Mouse (Mus musculus) ES-E14 (cell line): ENCODE data around the gene 5730596B20Rik. TPM values are rescaled to one million over a fixed set of nuclear protein-coding genes. Genes with fewer than 3 reads are reported as not detected.

ENCODE experiments used
- DNase-seq: peaks from one replicate; pipeline ENCODE4 v3.0.0-alpha.2; 2013; ENCODE audit warnings: low read depth, low spot score
- H3K27ac ChIP-seq: 2 replicates; pipeline ENCODE4 v1.5.1; 2012; ENCODE audit warnings: low read depth, mild to moderate bottlenecking, low read length, moderate library complexity, mixed read lengths; ENCODE audit not compliant: poor library complexity, insufficient read depth, severe bottlenecking
- H3K36me3 ChIP-seq: 2 replicates; pipeline ENCODE4 v1.6.1; 2012; ENCODE audit warnings: mild to moderate bottlenecking, low read length, moderate library complexity, mixed read lengths; ENCODE audit not compliant: control insufficient read depth, poor library complexity, insufficient read depth, severe bottlenecking
- H3K4me1 ChIP-seq, 2 experiments: fragments of 150-350 bp in 1 of 2; sonication (generic) in 1 of 2; 2 replicates each; pipeline ENCODE4 v1.6.1; 2012; ENCODE audit warnings: low read length in 2 of 2, mild to moderate bottlenecking in 1 of 2, mixed read lengths in 1 of 2; ENCODE audit not compliant: control insufficient read depth in 2 of 2, insufficient read depth in 2 of 2, poor library complexity in 1 of 2
- H3K4me3 ChIP-seq, 2 experiments: fragments of 150-350 bp in 1 of 2; sonication (generic) in 1 of 2; 2 replicates each; pipeline ENCODE4 v1.5.1; 2012; ENCODE audit warnings: low read length in 2 of 2, low read depth in 1 of 2, mild to moderate bottlenecking in 1 of 2, mixed read lengths in 1 of 2; ENCODE audit not compliant: insufficient read depth in 1 of 2, poor library complexity in 1 of 2, severe bottlenecking in 1 of 2
- H3K9ac ChIP-seq: 2 replicates; pipeline ENCODE4 v1.6.1; 2012; ENCODE audit warnings: low read depth, mild to moderate bottlenecking, low read length, mixed read lengths; ENCODE audit not compliant: poor library complexity, insufficient read depth, severe bottlenecking
- H3K9me3 ChIP-seq: fragments of 150-350 bp; sonication (generic); 2 replicates; pipeline ENCODE4 v1.6.1; 2012; ENCODE audit warnings: low read depth, mild to moderate bottlenecking, low read length; ENCODE audit not compliant: control insufficient read depth, insufficient read depth
- CHD2 ChIP-seq: IDR thresholded peaks from 2 replicates; pipeline ENCODE4 v1.6.1; 2014; ENCODE audit warnings: mild to moderate bottlenecking, low read depth, low read length, inconsistent platforms
- HCFC1 ChIP-seq: IDR thresholded peaks from 2 replicates; pipeline ENCODE4 v1.6.1; 2012; ENCODE audit warnings: low read length, inconsistent platforms, borderline replicate concordance; ENCODE audit not compliant: insufficient read depth
- MAFK ChIP-seq: IDR thresholded peaks from 2 replicates; pipeline ENCODE4 v1.6.1; 2014; ENCODE audit warnings: mild to moderate bottlenecking, low read depth, low read length, inconsistent platforms; ENCODE audit not compliant: insufficient read depth
- ZC3H11A ChIP-seq: IDR thresholded peaks from 2 replicates; pipeline ENCODE4 v1.6.1; 2012; ENCODE audit warnings: low read depth, mild to moderate bottlenecking, inconsistent platforms, low read length, borderline replicate concordance
- ZNF384 ChIP-seq: IDR thresholded peaks from 2 replicates; pipeline ENCODE4 v1.6.1; 2012; ENCODE audit warnings: low read depth, low read length, inconsistent platforms
- in situ Hi-C, 2 experiments: fragments of 600-800 bp; cut with MboI; formaldehyde crosslinking; loops; one replicate each; pipeline ENCODE4 v1.15.1; 2025; ENCODE audit warnings: low sequenced_read_pairs in 2 of 2, inconsistent platforms in 1 of 2; ENCODE audit not compliant: unreplicated experiment in 2 of 2
- total RNA-seq: library from RNA; depleted of rRNA; stranded (reverse); fragments of 300-350 nt; gene quantifications from 2 replicates; pipeline ENCODE4 v1.2.3, GENCODE M21; 2012

The 5730596B20Rik gene
- total RNA-seq, 1 experiment = 0.18 TPM

DNA sequence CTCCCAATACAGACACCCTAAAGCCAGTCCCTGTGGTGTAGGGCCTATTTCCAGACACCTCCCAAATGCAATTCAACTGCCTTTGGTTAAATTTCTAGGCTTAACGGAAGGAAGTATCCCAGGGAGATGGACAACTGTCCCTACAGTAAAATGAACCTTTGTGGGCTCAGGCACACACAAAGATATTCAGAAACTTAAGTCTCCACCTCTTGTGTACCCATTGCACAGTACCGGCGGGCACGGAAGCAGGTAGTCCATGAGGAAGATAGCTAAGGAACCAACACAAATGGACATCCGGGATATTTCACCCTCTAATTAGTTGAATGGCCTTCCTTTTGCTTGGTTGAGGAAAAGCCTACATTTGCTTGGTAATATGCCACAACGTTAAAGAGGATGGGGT, 907 bp upstream of the 5730596B20Rik start:
- no peak overlapping the region for H3K9ac ChIP-seq
- H3K4me3 ChIP-seq = no peak overlapping the region
- H3K9me3 ChIP-seq = no peaks in the 10 kb centered on the region
- no peaks in the 10 kb centered on the region for H3K36me3 ChIP-seq
- H3K27ac ChIP-seq = no peak overlapping the region
- H3K4me1 ChIP-seq = peaks cover 0 to 2% of the 10 kb centered on the region in 2 experiments; a peak in 2 of 4 replicates
- TF ChIP-seq ZC3H11A (no peak), CHD2 (no peak), HCFC1 (no peak), ZNF384 (no peak), MAFK (no peak)
- in situ Hi-C loops = loop anchor here in 1 of 2 experiments (10.0 kb wide), 1 partner anchor 138 kb away; the partner anchor contains the start of gene Evx1
- no peak for DNase-seq

DNA sequence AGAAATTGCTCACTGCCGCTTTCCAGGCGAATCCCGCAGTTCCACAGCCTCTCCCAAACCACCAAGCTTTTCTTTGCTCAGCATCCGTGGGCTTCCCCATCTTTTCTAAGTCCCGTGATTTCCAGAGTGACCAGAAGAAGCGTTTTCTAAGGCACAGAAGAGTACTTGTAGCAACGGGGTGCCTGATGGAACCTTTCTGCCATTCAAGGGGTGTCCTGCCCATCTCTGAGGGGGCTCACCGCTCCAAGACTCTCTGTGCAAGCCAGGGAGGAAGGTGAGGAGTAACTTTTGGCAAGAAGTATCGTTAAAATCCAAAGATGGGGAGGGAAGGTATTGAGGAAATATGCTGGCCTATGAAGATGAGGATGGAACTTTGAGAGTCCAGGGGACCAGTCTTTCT, 508 bp downstream of the 5730596B20Rik start:
- Histone ChIP-seq H3K4me3 (no peak overlapping the region), H3K9me3 (no peaks in the 10 kb centered on the region), H3K4me1 (peaks cover 0 to 2% of the 10 kb centered on the region in 2 experiments; a peak in 2 of 4 replicates), H3K27ac (no peak overlapping the region), H3K9ac (no peak overlapping the region), H3K36me3 (no peaks in the 10 kb centered on the region)
- in situ Hi-C loops = loop anchor here in 1 of 2 experiments (10.0 kb wide), 1 partner anchor 137 kb away; the partner anchor contains the start of gene Evx1
- no peak for TF ChIP-seq CHD2
- no peak for TF ChIP-seq HCFC1
- TF ChIP-seq ZC3H11A = no peak
- TF ChIP-seq ZNF384 = no peak
- TF ChIP-seq MAFK = no peak
- DNase-seq = no peak

DNA sequence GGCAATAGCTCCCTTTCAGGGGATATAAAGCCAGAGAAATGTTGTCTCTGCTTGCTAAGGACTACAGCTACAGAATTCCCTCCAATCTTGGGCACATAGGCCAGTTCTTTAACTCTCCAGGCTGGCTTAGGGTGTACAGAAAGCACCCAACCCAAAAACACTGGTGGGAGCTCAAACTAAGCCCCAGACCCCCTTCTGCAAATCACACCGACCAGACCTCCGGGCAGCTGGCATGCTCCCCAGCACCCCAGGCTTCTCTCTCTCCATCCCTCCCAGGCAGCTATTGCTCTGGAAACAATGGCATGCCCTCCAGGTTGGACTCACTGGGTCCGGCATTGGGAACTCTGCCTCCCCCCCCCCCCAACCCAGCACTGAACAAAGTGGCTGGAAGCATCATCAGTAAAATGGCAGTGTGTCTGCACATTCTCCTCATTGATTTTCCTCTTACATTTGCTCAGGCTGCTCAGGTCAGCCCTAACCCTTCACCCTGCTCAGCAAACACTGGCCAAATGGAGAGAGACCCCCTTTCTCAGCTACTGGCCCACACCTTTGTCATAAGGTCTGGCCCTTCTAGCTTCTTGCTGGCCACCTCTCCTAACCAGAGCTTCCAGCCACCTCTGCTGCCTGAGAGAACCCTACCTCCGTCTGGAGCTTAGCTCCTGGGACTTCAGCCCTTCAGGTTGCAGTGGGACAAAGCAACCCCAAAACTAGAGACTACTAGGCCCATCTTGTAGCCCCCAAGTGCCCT, 1.8 kb downstream of the 5730596B20Rik start:
- Histone ChIP-seq H3K4me3 (no peak overlapping the region), H3K36me3 (no peaks in the 10 kb centered on the region), H3K9ac (no peak overlapping the region), H3K4me1 (peaks cover 0 to 2% of the 10 kb centered on the region in 2 experiments; a peak in 2 of 4 replicates), H3K27ac (no peak overlapping the region), H3K9me3 (no peaks in the 10 kb centered on the region)
- in situ Hi-C loops = loop anchor here in 1 of 2 experiments (10.0 kb wide), 1 partner anchor 136 kb away; the partner anchor contains the start of gene Evx1
- DNase-seq = no peak
- TF ChIP-seq ZC3H11A (no peak), MAFK (no peak), HCFC1 (no peak), ZNF384 (no peak), CHD2 (no peak)

DNA sequence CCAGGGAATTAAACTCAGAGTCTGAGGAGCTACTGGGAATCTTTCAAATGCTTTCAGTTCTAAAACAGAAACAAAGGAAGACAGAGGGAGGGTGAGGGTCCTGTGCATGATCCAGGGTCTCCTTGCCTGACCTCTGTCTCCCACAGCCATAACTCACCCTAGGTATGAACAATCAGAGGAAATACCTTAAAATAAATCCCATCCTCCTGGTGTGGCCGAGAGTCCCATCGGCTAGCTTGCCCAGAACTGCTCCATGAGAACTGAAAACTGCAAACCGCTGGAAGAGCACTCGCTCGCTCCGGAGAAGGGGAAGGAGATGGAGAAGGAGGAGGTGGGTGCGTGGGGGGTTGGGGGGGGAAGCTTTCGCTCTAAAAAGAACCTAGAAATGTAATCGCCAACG, 2.4 kb downstream of the 5730596B20Rik start:
- no peak for DNase-seq
- no peaks in the 10 kb centered on the region for H3K36me3 ChIP-seq
- no peak overlapping the region for H3K4me3 ChIP-seq
- H3K9ac ChIP-seq = no peak overlapping the region
- no peak overlapping the region for H3K27ac ChIP-seq
- no peaks in the 10 kb centered on the region for H3K9me3 ChIP-seq
- in situ Hi-C loops = loop anchor here in 1 of 2 experiments (10.0 kb wide), 1 partner anchor 135 kb away; the partner anchor contains the start of gene Evx1
- H3K4me1 ChIP-seq = peaks cover 0 to 2% of the 10 kb centered on the region in 2 experiments; a peak in 2 of 4 replicates
- TF ChIP-seq ZC3H11A (no peak), CHD2 (no peak), MAFK (no peak), HCFC1 (no peak), ZNF384 (no peak)
